Mouse (Mus musculus): ENCODE results near the gene Foxp1. TPM values are rescaled to one million over a fixed set of nuclear protein-coding genes. Genes with fewer than 3 reads are reported as not detected.

Gene Foxp1
- total RNA-seq, 4 experiments from 2014 or later = 90.9 to 101 (median 95.2) TPM

DNA sequence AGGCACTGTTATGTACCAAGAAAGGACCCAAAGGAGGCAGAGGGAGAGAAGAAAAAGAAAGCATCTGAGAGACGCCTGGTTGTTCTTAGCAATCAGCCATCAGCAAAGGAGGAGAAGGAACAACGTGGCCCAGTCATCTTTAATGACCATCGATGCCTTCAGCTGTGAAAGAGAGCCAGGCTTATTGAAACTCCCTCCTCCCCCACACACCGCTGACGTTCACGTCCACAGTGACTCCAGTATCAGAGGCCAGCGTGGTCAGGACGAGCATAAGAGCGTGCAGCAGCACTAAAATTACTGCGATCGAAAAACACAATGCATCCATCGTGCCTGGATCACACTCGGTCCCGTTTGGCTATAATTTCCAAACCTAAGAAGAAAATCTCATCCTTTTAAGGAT lies 223.3 kb downstream of the Foxp1 start:
- no peak for DNase-seq (ENCODE audit: low spot score in 2 of 2)

DNA sequence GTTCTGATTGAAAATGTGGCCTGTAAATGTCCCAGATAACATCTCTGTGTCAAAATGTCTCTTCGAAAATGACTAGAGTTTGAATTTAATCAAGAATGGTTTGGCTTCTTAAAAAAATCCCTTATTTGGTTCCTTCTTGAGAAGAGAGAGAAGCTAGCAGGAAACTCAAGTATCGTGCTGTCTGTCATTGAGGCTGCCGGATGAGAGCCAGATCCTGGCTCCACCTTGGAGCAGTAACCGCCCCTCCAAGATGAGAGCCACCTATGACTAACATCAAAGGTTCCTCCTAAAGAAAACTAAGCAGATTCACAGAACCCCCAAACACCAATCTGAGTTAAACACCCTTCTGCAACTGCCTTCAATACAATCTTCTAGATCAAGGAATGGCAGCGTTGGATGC lies 225.0 kb downstream of the Foxp1 start:
- no peak for DNase-seq (ENCODE audit: low spot score in 2 of 2)

DNA sequence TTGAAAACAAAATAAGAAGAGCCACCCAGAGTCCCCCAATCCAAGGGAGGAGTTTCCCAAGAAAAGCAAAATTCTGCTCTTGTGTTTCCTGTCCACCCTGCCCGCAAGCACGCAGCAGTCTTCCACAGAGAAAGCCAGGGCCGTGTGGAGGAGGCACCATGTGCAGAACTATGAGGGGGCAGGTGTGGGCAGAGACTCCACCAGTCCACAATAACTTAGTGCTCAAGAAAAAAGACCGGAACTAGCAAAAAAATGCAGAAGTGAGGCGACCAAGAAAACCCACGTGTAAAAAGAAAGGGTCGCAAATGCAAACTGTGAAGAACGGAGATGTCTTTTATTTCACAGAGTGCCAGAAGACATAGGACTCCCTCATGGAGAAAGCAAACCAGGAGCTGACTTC lies 227.0 kb downstream of the Foxp1 start:
- no peak for DNase-seq (ENCODE audit: low spot score in 2 of 2)

DNA sequence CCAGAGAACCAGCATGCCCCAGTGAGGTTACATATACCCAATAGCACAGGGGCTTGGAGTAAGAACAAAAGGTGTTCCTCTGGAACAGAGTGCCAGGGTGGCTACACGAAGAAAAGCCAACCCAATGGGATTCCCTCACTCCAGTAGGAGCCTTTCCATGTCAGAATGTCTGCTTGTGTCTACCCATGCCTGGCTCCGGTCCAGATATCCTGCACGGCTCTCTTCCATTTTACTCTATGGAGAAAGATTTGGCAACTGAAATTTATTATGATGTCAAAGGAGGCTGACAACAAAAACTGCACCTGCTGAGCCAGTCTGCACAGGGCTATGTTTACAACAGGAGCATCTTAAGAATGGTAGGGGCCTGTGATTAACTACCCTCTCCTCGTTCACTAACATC lies 233.3 kb downstream of the Foxp1 start:
- DNase-seq (ENCODE audit: low spot score in 2 of 2) = no peak

DNA sequence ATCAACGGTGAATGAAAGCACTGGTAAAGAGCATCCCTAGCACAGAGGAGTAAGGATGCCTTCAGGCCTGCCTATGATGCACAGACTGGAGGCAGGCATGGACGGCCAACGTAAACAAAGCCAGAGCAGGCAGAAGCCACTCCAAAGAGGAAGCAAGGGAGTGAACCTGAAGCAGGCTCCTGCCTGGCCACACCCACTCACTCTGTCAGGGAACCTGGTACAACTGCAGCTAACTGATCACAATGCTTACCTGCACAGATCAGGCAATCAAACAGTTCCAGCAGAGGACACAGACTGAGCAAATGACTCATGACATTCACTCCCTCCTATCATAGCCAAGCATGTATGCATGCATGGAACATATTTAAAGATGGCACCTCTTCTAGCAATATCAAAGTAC lies 237.5 kb downstream of the Foxp1 start:
- no peak for DNase-seq (ENCODE audit: low spot score in 2 of 2)

DNA sequence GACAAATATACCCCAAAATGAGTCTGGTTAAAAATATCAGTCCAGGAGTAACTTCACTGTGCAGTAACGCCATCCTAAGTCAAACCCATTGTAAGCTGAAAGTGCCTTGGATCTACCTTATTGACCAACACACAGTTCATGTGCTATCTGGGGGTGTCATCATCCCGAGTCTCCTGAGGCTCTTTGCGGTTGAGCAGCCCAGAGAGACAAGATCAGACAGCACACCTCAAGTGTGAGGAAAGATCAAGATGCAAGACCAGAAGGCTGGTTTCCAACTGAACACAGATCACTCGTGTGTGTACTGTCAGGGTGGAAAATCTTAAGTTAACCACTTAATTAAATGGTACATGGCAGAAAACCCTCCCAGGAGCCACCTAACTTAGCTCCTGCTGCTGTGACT lies 238.5 kb downstream of the Foxp1 start:
- no peak for DNase-seq (ENCODE audit: low spot score in 2 of 2)

DNA sequence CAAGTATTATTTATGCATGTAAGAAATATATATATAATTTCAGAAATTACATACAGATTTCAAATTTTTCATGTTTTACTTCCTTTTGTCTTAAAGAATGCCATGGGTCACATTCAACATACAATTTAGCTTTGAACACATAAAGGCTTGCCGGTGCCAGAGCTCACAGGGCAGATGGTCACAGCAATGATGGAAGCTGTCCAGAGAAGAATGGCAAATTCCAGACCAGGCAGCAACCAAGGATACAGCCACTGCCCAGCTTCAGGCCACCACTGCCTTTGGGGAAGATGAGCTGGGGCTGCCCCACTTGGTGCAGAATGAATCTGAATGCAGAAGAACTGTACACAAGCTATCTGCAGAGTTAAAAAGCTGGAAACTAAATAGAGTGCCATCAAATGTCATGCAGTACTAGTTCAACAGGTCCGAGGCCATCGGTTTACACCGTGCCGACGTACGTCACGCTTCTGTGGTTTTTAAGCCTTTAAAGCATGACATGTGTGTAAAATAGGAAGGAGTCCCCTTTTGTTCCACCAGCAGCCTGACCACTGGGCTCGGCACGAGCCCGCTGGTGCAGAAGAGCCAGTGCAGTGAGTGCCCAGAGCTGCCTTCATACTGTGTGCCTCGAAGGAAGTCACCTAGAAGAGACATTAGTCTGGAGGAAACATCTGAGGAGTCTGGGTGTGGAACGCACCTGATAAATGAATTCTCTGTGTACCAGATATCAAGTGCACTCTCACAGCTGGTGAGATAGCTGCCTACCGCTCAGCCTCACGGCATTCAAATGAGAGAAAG lies 239.5 kb downstream of the Foxp1 start:
- no peak for DNase-seq (ENCODE audit: low spot score in 2 of 2)

DNA sequence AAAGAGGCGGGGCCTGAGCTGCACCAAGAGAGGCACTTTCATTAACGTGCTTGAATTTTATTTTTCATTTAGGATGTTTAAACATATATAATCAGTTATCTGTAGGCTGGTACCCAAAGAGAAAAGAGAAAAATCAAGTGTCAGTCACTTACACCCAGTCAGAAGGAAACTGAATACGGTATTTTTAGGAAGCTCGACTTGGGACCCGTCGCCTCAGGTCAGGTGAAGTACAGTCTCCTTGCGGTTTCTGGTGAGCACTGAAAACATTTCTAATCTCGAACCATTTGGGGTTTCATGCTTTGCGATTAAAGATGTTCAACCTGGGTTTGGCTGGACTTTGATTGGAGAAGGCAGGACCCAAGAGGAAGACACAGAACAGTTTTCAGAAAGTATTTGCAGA lies 241.1 kb downstream of the Foxp1 start:
- no peak for DNase-seq (ENCODE audit: low spot score in 2 of 2)

DNA sequence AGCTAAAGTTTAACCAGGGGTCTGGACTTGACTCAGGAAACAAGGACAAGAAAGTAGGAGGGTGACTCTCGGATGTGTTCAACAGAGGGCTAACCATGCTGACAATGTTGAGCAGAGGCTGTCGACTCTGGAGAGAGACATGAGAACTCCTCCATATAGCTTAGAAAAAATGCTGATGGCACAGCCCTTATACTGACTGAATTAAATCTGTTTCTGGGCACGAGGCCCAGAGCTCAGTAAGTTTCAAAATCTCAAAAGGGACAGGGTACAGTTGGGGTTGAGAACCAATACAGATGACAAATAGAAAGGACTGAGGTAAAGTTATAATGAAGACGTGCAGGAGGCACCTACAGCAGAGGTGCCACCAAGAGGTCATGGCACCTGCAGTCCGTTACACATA lies 241.9 kb downstream of the Foxp1 start:
- no peak for DNase-seq (ENCODE audit: low spot score in 2 of 2)

DNA sequence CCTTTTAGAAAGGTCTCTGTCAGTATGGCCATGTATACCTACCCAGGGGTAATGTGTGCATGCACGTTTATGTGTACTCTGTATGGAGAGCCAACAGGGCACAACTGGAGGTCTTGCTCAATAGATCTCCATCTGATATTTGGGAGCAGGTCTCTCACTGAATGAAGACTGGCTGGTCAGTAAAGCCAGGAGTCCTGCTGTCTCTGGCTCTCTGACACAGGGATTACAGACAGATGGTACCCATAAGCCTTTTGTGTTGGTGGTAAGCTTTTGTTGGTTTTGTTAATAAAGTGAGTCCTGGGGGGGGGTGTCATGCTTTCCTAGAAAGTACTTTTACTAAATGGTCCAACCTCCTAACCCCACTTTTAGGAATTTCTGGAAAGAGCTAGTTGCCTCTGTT lies 245.3 kb downstream of the Foxp1 start:
- no peak for DNase-seq (ENCODE audit: low spot score in 2 of 2)

DNA sequence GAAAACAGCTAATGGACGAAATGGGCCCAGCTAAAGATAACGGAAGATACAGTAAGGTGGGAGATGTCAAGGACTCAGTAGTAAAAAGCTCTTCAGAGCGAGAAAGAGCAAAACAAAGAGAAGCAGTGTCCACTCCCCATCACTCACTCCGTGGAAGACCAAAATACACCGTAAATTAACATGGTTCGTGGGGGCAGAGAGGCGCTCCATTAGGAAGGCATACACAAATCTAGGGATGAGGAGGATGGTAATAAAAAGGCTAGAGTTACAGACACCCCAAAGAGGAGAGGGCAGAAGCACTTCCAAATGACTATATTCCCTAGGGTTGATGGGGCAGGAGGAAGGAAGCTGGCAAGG lies 246.2 kb downstream of the Foxp1 start:
- DNase-seq (ENCODE audit: low spot score in 2 of 2) = no peak

DNA sequence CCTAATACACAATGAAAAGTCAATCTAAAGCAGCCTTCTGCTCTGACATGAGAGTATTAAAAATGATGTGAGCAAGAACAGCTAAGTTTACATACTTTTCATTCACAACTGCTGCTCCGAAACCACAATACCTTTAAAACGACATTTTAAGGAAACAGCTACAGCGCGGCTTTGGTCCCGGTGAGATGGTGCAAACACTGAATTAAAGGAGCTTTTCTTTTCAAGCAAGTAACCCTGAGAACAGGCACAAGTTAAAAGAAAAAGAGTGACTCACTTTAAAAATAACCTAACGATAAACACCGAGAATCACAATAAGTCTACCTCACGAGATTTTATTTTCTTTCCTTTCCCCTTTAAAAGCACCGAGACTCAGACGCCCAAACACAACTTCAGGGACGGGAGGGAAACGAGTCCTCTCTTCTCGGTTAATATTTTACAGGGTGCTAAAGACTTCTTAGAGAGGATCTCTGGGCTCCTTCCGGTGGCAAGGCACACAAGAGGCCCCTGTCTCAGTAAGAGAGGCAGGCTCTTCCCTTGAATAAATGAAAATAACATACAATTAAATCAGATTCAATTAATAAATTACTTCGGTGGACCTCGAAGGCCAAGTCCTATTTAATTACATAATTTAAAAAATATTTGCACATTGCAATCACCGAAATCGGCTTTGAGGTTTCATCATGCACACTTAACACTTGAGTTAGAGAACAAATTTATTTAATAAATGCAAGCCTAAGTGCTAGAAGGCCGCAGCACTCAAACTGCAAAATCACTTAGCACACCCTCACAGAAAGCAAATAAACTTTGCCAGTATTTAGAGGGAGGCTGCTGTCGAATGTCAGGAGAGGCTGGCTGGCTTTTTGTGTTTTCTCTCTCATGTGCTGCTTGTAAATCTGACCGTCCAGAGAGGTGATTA lies 246.9 kb downstream of the Foxp1 start:
- DNase-seq (ENCODE audit: low spot score in 2 of 2) = no peak

DNA sequence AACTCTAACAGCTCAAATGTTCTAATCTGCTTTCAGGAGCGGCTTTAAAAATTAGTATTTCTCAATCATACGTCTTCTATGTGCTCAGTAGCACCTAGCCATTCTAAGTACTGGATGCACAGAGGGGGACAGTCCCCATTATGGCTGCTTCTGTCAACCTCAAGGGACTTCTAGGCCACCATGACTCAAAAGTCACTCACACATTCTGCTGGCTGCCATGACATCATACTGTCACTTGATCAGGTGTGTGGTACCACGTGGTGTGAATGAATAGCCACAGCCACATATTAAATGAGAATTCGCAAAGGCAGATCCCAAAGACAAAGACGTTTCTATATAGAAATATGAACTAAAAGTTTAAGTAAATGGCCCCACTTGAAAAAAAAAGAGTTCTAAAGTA lies 247.9 kb downstream of the Foxp1 start:
- no peak for DNase-seq (ENCODE audit: low spot score in 2 of 2)

DNA sequence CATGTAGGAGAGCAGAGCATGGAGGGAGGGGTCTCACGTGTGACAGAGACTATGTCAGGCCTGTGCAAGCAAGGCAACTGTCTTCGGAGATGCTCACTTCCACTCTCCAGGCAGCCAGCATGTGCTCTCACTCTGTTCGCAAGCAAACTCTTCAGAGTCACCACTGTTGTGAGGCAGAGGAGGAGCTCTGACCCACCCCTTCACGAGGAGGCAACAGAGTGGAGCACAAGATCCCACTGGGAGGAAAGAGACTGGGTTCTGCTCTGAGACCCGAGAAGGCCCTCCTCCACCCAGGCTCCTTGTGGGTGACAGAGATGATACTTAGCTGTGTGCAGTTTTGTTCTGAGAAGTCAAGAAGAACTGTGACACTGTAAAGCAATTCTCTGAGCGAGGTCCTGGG lies 248.3 kb downstream of the Foxp1 start:
- no peak for DNase-seq (ENCODE audit: low spot score in 2 of 2)

DNA sequence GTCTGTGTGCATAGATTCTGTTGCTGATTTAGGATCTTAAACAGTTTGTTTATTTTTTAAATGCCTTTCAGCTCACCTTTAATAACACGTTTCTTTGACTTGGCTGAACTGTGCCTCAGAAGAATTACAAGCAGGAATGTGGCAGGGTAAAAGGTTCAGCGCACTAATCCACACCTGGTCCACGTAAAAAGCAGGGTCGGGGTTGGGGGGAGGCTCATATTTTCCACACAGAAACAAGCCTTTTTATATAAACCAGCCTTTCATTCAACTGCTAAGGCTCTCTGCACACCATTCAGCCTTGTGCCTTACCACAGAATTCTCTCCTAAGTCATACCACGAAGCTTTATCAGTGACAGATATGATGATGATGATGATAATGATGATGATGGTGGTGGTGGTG lies 249.3 kb downstream of the Foxp1 start:
- DNase-seq (ENCODE audit: low spot score in 2 of 2) = no peak

DNA sequence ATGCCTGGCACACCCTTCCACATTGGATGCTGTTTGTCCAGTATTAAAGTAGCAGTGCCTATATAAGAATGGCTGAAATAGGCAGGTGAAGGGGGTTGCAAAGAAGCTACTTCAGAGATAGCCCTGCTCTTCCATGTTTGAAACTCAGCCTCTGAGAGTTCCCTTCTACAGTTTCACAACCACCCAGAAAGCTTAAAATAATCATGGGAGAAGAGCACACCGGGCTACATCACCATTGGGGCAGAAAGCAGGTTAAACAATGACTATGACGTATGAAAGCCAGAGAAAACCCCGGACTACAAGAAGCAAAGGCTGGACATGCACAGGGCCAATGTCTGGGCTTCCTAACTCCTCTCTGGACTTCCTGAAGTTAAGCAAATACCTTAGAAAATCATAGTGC lies 250.3 kb downstream of the Foxp1 start:
- DNase-seq (ENCODE audit: low spot score in 2 of 2) = no peak

DNA sequence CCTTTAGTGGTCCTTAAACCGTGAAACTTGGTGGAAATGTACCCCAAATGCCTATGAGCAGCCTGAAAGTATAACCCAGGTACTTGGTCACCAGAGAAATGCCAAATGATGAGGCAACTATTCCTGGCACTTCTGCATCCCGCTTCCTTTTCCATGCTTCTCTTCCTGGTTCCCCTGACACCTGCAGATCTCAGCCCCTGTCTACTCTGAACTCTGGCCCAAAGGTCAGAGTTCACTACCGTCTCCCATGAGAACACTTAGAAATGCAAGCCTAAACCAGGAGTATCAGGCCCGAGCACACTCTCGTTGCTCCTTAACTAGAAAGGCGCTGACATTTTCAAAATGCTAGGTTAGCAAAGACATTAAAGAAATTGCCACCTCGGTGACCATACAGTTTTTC lies 250.8 kb downstream of the Foxp1 start:
- no peak for DNase-seq (ENCODE audit: low spot score in 2 of 2)

DNA sequence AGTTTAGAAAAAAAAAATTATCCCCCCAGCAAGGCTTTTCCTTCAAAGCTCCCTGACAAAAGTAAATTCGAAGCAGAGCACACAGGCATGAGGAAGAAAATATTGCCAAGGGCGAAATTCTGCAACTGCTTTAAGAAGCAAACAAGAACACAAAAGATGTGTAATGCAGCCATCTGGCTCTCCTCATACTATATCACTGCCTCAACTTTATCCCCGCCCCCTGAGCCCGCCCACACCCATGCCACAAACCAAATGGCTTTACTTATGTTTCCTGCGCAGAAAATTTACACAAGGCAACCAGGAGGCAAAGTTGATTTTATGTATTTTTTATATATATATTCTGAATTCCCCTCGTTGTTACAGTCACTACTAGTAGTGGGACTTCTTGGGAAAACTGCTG lies 252.6 kb downstream of the Foxp1 start:
- DNase-seq (ENCODE audit: low spot score in 2 of 2) = no peak

DNA sequence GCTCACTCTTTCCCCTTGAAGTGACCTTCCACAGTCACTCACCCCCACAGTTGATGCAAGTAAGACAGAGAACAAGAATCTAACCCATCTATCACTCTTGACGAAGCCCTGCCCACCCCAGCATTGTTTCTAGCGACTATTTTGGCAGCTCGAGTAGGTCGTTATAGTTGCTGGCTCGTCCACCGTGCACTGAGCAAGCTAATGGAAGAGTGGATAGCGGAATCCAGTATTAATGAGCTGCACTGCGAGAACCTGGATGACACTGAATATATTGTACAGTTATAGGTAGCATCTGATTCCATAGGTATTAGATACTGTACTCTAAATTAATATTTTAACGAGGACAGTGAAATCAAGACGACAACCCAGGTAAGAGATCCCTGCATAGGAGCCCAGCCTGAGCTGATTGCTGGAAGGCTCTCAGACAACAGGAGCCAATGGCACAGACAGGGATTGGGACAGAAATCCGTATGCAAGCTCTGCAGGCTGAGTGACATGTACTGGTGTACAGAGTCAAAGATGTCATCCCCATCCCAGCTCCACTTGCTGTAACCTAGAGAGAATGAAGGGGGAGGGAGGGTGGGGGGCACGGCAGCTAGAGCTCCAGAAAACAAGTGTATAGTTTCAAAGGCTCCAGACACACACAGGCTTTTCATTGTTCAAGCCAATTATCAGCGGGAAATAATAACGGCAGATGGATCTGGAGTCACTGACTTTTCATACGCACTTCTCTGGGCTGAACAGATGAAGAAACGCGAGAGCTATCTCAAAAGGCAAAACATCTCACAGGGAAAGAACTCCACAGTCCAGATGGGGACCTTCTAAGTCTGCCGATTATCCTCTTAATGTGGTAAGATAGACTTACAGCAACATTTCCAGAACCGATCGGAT lies 254.1 kb downstream of the Foxp1 start:
- peak in 1 of 2 experiments; percentile 28 for DNase-seq (ENCODE audit: low spot score in 2 of 2)

DNA sequence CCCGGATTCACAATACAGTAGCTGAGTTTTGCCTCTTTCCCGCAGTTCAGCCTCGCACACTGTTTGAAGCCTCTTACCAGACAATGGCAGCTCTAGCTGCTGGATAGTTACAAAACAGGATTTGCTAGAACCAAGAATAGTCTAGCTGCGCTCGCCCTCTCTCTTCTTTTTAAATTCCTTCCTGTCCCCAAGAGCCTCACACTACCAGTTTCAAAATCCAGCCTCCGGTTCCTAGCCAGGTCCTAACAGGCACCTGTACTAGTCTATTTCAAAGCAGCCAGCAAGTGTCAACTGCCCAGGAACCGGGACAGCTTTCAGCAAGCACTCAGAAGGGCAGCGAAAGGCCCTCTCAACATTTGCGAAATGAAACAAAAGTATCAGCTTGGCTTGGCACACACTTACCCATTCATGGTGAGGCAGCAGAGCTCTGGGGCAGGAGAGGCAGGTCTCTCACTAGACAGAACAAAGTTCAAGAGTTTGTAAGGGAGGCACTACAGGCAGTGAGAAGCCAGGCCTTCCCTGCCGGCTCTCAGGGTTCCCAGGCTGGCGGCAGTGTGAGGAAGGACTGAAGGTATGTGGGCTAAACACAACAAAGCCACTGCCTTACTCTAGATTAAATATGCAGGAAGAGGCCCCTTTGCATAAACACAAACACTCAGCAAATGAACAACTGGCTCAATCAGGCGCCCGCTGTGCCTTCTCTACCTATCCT lies 256.4 kb downstream of the Foxp1 start:
- DNase-seq (ENCODE audit: low spot score in 2 of 2) = no peak

DNA sequence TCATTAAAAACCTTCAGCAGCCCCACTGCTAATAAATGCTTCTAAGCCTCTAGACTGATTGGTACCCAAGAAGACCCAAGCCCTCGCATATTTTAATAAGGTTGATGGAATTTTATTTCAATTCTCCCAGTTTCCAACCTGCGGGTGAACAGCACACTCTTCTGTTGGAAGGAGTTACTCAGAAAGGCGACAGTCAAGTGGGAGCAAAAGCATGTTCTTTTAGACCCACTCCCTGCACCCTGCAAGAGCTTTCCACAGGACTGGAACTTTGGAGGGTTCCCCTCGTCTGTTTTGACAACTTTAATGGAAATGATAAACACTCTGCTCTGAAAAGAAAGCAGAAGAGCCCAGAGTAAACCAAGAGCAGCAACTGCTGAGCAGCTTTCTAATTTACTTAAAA lies 257.3 kb downstream of the Foxp1 start:
- DNase-seq (ENCODE audit: low spot score in 2 of 2) = no peak
